Mouse (Mus musculus): ENCODE measurements around the gene Sft2d1.
"Not testable (repeated sequence)": the region's sequence is repeated elsewhere in the genome, so short reads cannot be mapped to it uniquely, and the experiment has no call there.

The Sft2d1 gene

GRCm38 (mm10) chr17:8301515-8301914, 9.4 kb upstream of the Sft2d1 start:
- intact Hi-C loops (cut with DNase I): loop anchor here (2.0 kb wide), 1 partner anchor 37 kb away; no protein-coding TSS in a partner anchor

DNA sequence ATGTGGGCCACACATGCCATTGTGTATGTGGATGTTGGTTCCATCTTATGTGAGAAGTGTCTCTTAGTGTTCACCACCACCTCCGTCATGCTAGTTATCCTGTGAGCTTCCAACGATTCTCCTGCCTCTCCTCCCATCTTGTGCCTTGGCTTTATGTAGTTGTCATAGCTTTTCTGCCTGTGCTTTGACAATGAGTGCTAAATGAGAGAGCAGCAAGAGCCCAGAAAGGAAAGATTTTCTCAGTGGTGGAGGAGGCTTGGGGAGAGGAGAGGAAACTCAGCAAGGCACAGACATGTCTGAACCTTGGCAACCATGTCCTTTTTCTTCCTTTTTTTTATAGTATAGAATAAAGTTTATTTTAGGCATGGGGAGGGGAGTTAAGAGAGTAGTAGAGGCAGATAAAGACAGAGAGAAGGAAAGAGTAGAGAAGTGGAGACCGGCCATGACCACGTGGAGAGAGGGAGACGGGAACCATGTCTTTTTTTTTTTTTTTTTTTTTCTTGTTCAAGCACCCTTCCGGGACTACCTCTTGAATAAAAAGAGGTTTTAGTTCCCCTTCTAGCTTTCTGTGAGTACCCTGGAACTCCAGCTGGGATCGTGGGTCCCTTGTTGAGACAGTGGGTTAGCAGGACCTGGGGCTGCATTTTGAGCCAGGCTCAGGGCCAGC, 8.0 kb upstream of the Sft2d1 start:
- intact Hi-C loops (cut with DNase I): no loop called here

DNA sequence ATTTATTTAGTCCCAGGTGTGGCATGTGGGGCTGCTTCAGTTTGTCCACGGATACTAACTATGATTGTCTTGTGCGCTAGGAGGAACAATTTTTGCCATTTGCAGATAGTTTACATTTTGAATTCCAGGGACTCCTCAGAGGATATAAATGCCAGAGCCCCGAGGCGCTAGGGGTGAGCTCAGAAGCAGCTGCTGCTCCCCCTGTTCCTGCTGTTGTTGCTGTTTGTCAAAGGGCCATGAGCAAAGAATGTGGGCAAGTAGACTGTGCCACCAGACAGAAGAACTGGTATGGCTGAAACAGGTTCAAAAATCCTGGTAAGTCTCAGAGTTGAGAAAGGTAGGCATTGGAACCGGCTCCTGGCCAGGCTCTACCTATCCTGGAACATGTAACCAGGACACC, 7.2 kb upstream of the Sft2d1 start:
- intact Hi-C loops (cut with DNase I): no loop called here

GRCm38 (mm10) chr17:8305801-8306200, 5.1 kb upstream of the Sft2d1 start:
- intact Hi-C loops (cut with DNase I): no loop called here

- intact Hi-C loops (cut with DNase I): loop anchor here (5.0 kb wide), 1 partner anchor 56 kb away; no protein-coding TSS in a partner anchor
Observed at GRCm38 (mm10) chr17:8311751-8312150, 849 bp downstream of the Sft2d1 start.

DNA sequence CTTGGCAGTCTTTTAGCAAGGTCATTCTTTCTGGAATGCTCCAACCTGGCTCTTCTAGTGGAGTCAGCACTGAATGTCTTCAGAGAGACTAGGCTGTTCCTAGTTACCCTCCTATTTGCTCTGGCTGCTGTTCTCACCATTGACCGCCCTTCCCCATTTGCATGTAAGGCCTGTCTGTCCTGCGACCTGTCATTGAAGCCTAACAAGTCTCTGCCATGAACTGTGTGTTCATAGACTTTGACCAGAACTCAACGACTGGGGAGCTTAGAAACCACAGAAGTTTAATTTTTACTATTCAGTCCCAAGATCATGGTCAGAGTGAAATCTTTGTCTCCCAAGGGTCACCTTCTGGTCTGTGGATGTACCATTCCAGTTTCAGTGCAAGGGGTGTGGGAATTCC, 3.1 kb downstream of the Sft2d1 start:
- intact Hi-C loops (cut with DNase I): loop anchor here (5.0 kb wide), 1 partner anchor 53 kb away; no protein-coding TSS in a partner anchor

DNA sequence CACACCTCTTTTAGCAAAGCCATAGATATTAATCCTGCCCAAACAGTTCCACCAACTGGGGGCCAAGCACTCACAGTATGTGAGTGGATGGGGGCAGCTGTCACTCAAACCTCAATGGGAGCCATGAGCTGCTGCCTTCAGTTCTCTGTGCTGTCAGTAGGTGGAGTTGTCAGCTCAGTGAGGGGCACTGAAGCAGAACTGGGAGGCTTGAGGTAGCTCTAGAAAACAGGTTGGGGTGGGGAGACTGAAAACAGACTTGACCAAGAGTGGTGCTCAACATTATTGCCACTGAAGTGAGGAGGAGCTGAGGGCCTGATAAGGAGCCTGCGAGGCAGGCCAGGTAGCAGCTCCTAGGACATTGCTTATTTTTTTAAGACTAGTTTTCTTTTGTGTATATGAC, 5.3 kb downstream of the Sft2d1 start:
- intact Hi-C loops (cut with DNase I): no loop called here

- intact Hi-C loops (cut with DNase I): not testable (repeated sequence)
Observed at GRCm38 (mm10) chr17:8326877-8327276, 16.0 kb downstream of the Sft2d1 start.

DNA sequence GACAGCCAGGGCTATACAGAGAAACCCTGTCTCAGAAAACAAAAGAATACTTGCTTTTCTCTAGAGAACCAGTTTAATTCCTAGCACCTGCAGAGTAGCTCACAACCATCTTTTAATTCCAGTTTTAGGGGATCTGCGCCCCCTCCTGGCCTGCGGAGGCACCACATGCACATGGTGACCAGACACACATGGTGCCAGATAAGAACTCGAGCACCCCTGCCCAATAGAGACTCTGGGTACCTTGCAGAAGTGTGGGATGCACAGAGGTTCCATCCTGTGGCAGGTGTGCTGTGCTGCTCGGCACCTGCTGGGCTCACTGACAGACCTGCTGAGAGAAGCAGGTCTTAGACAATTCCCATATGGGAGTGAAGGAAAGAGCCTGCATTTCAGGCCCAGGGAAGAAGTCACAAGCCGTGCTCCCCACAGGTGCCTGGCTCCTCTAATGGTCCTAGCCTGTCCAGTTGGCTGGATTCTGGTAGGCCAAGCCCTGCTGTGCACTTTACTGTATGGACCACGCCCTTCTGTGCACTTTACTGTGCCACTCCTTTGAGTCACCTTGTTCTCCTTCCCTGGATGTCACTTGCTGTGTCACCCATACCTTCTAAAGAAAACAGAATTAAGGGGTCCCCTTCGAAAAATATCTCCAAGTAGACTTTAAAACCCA, 17.7 kb downstream of the Sft2d1 start:
- intact Hi-C loops (cut with DNase I): no loop called here

- intact Hi-C loops (cut with DNase I): no loop called here
Observed at GRCm38 (mm10) chr17:8330602-8331001, 19.7 kb downstream of the Sft2d1 start.

- intact Hi-C loops (cut with DNase I): not testable (repeated sequence)
Observed at GRCm38 (mm10) chr17:8337159-8337558, 26.3 kb downstream of the Sft2d1 start, which contains the start of gene Prr18. Gene Prr18 (plus strand): TSS chr17:8337459.

DNA sequence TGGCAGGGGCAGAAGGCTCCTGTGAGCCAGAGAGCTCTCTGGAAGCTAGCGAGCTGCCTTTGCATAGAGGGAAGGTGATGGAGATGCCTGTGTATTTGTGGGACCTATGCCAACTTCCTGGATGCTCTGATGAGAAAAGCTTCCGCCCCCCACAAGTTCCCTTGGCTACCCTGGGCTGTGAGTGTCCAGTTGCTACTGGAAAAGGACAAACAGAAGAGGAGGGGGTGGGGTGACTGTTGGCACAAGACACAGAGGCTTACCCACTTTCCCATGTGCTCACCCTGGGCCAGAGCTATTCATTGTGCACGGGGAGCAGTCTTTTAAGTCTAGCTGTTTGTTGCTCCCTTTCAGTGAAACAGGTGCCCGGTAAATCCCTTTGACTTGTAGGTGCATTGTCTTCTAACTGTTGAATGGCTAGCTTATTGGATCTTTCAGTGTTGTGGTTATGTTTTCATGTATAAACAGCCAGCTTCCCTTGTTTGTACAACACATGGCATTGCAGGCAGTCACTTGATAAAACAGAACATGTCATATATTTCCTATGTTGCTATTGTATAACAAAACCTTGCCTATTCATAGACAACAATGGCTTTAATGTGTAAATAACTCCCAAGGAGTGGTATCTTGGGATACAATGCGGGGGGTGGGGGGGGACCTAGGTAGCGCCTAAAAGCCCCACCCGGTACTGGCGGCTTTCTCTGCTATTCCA, 28.9 kb downstream of the Sft2d1 start:
- intact Hi-C loops (cut with DNase I): no loop called here

- intact Hi-C loops (cut with DNase I): no loop called here
Observed at GRCm38 (mm10) chr17:8340407-8341359, 29.8 kb downstream of the Sft2d1 start.

GRCm38 (mm10) chr17:8341360-8341963, 30.6 kb downstream of the Sft2d1 start:
- intact Hi-C loops (cut with DNase I): no loop called here

- intact Hi-C loops (cut with DNase I): no loop called here
Observed at GRCm38 (mm10) chr17:8342706-8343105, 31.8 kb downstream of the Sft2d1 start.

GRCm38 (mm10) chr17:8343416-8343815, 32.5 kb downstream of the Sft2d1 start:
- intact Hi-C loops (cut with DNase I): no loop called here

- intact Hi-C loops (cut with DNase I): no loop called here
Observed at GRCm38 (mm10) chr17:8347765-8348285, 36.9 kb downstream of the Sft2d1 start.

- intact Hi-C loops (cut with DNase I): no loop called here
Observed at GRCm38 (mm10) chr17:8348941-8349340, 38.0 kb downstream of the Sft2d1 start.

DNA sequence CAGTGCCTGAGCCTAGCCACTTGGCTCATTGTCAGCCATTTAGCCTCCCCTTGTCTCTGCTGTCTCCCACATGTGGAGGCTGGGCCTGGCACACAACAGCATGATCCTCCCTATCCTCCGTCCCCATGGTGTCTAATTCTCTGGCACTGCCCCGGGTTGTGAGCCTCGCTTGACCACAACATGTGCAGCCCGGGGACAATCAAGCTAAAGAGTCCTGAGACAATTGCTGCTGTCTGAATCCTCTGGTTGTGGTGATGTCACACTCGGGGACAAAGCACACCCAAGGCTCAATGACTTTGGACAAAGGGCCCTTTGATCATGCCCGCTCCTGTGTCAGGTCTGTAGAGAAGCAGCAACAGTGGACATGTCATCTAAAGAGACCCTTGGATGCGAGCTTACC, 40.2 kb downstream of the Sft2d1 start:
- intact Hi-C loops (cut with DNase I): no loop called here

DNA sequence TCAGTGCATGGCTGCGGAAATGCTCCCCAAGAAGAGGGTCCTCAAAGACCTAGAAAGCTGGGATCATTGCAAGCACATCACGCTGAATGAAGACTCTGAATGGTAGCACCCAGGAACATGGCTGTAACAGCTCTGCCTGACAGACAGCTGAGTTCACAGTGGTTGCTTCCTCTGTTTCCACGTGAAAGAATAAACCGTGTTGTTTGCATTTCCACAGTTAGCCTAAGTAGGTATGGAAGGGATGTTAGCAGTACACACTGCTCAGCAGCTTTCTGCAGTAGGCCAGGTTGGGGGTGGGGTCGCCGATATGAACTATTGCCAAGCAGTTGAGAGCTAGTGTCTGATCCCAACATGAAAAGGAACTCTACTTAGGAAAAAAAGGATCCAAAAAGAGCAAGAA, 44.8 kb downstream of the Sft2d1 start, which contains the start of gene T2:
TSS of gene T2 (plus strand) at position 301 of the 400 bp plus-strand sequence.
- intact Hi-C loops (cut with DNase I): no loop called here
